Comparison of ENCODE assay signal across 10 mouse cellular contexts in the genomic region with DNA sequence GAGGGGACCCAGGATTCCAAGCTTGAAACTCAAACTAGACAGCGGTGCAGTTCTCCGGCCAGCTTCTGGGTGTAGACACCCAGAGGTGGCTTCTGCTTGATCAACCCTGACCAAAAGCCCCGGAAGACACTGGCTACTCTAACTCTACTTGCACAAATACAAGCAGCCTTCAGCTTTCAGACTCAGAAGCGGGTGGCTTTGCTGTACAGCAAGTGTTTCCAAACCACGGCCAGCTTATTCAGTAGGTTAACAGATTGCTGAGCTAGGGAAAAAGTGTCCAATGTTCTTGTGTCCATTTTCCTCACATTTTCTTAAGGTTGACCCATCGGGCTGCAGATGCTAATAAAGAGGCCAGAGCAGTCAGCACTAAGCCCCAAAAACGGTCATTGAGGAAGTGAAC. TPM values are rescaled to one million over a fixed set of nuclear protein-coding genes. Genes with fewer than 3 reads are reported as not detected.
DNase-seq lines count a peak whose midpoint lies in the region; ATAC-seq and TF ChIP-seq lines count a peak whose summit lies in the region.
"Had no signal": no experiment of that assay in that cellular context is flagged by ENCODE, and none has a peak within 500 bp of the region (broad histone marks: within the 10 kb centered on the region; RNA-seq: fewer than 3 reads in every experiment).

No protein-coding gene starts in this region.

- ATAC-seq in kidney, embryonic 16.5 days (ENCODE audit: low FRiP score, low TSS enrichment): no peak
- no peak for ATAC-seq in embryonic facial prominence, embryonic 12.5 days (ENCODE audit: insufficient number of reproducible peaks, insufficient read depth, low FRiP score, low TSS enrichment)
- ATAC-seq in hindbrain, embryonic 15.5 days (ENCODE audit: low FRiP score, low read depth): no peak
- ATAC-seq in midbrain, postnatal 0 days (ENCODE audit: low FRiP score): no peak

- peaks cover 86% of the 10 kb centered on the region for H3K27me3 ChIP-seq in kidney, embryonic 16.5 days (ENCODE audit: insufficient read depth, low read length)
- H3K27me3 ChIP-seq in embryonic facial prominence, embryonic 12.5 days: peaks cover 80% of the 10 kb centered on the region
- H3K27me3 ChIP-seq in hindbrain, embryonic 15.5 days: peaks cover 6% of the 10 kb centered on the region; the same call in 1 of the 2 replicates
- peaks cover 23% of the 10 kb centered on the region for H3K27me3 ChIP-seq in midbrain, postnatal 0 days (ENCODE audit: insufficient read depth, low read length)

- no peak for DNase-seq in kidney, postnatal 36 days
- no peak for DNase-seq in midbrain, postnatal 0 days (ENCODE audit: low spot score)
- DNase-seq in urinary bladder, postnatal 36 days (ENCODE audit: low spot score in 2 of 2): no peak
- DNase-seq in frontal cortex, postnatal 36 days (ENCODE audit: low spot score in 2 of 2): no peak
- no peak for DNase-seq in spleen, adult 18-20 months

- H3K9me3 ChIP-seq in kidney, embryonic 16.5 days (ENCODE audit: low read length): no peaks in the 10 kb centered on the region
- no peaks in the 10 kb centered on the region for H3K9me3 ChIP-seq in embryonic facial prominence, embryonic 12.5 days
- H3K9me3 ChIP-seq in hindbrain, embryonic 15.5 days: no peaks in the 10 kb centered on the region
- no peaks in the 10 kb centered on the region for H3K9me3 ChIP-seq in midbrain, postnatal 0 days (ENCODE audit: low read length)
- H3K9me3 ChIP-seq: G1E had no signal

- peak overlapping the region; percentile 77 for H3K4me2 ChIP-seq in kidney, embryonic 16.5 days (replicated peaks; ENCODE audit: low read depth, low read length)
- H3K4me2 ChIP-seq in embryonic facial prominence, embryonic 12.5 days (replicated peaks): peak overlapping the region; percentile 93
- H3K4me2 ChIP-seq in hindbrain, embryonic 15.5 days: peak overlapping the region; percentile 91
- peak overlapping the region; percentile 85 for H3K4me2 ChIP-seq in midbrain, postnatal 0 days (ENCODE audit: low read depth, low read length, poor library complexity, severe bottlenecking)

- H3K4me3 ChIP-seq in kidney, embryonic 16.5 days (ENCODE audit: low read length): peak overlapping the region; percentile 52
- H3K4me3 ChIP-seq in embryonic facial prominence, embryonic 12.5 days: peak overlapping the region; percentile 47
- peak overlapping the region; percentile 54 for H3K4me3 ChIP-seq in hindbrain, embryonic 15.5 days
- H3K4me3 ChIP-seq in midbrain, postnatal 0 days (ENCODE audit: low read depth, low read length): peak overlapping the region; percentile 49

- H3K9ac ChIP-seq in kidney, embryonic 16.5 days (replicated peaks; ENCODE audit: low read length): peak overlapping the region; percentile 65
- peak overlapping the region; percentile 65; the same call in 1 of the 2 replicates for H3K9ac ChIP-seq in embryonic facial prominence, embryonic 12.5 days
- peak overlapping the region; percentile 82 for H3K9ac ChIP-seq in hindbrain, embryonic 15.5 days
- H3K9ac ChIP-seq in midbrain, postnatal 0 days (replicated peaks; ENCODE audit: low read length, poor library complexity, severe bottlenecking): peak overlapping the region; percentile 76

- H3K36me3 ChIP-seq in kidney, embryonic 16.5 days (ENCODE audit: insufficient read depth, low read length): no peaks in the 10 kb centered on the region
- H3K36me3 ChIP-seq in embryonic facial prominence, embryonic 12.5 days: no peaks in the 10 kb centered on the region
- no peaks in the 10 kb centered on the region for H3K36me3 ChIP-seq in hindbrain, embryonic 15.5 days
- H3K36me3 ChIP-seq in midbrain, postnatal 0 days (ENCODE audit: insufficient read depth, low read length): no peaks in the 10 kb centered on the region
- H3K36me3 ChIP-seq: G1E had no signal

- peaks cover 21% of the 10 kb centered on the region for H3K4me1 ChIP-seq in kidney, embryonic 16.5 days (ENCODE audit: insufficient read depth, low read length)
- no peaks in the 10 kb centered on the region for H3K4me1 ChIP-seq in embryonic facial prominence, embryonic 12.5 days
- H3K4me1 ChIP-seq in hindbrain, embryonic 15.5 days (replicated peaks): peaks cover 46% of the 10 kb centered on the region
- H3K4me1 ChIP-seq in midbrain, postnatal 0 days (ENCODE audit: insufficient read depth, low read length): peaks cover 6% of the 10 kb centered on the region

- no peak overlapping the region for H3K27ac ChIP-seq in kidney, embryonic 16.5 days (ENCODE audit: low read length)
- H3K27ac ChIP-seq in embryonic facial prominence, embryonic 12.5 days: no peak overlapping the region
- H3K27ac ChIP-seq in hindbrain, embryonic 15.5 days (replicated peaks): peak overlapping the region; percentile 89
- H3K27ac ChIP-seq in midbrain, postnatal 0 days (ENCODE audit: low read depth, low read length): peak overlapping the region; percentile 57; the same call in 1 of the 2 replicates

- WGBS in kidney, embryonic 16.5 days: 16% methylated on average over 7 of the region's 7 CpGs
- 21% methylated on average over 7 of the region's 7 CpGs for WGBS in embryonic facial prominence, embryonic 12.5 days
- WGBS in hindbrain, embryonic 15.5 days: 5% methylated on average over 7 of the region's 7 CpGs
- 10% methylated on average over 7 of the region's 7 CpGs for WGBS in midbrain, postnatal 0 days

- no peak for TF ChIP-seq CTCF in midbrain, postnatal 0 days (IDR thresholded peaks at IDR 0.05)

RNA-seq across cellular contexts. Expression of a gene that starts 9.6 kb away (rescaled TPM):
- not detected in 2 replicates for polyA plus RNA-seq in kidney, embryonic 16.5 days (2015; fragmentation: Nextera tagmentation; extraction: Ambion mirVana)
- polyA plus RNA-seq in embryonic facial prominence, embryonic 12.5 days (2016; fragmentation: Nextera tagmentation; extraction: Ambion mirVana): 0.47 and 0.59 TPM in 2 replicates
- polyA plus RNA-seq in hindbrain, embryonic 15.5 days (2015; fragmentation: Nextera tagmentation; extraction: Ambion mirVana): 5.5 and 9.5 TPM in 2 replicates
- total RNA-seq in midbrain, postnatal 0 days (2014; rRNA removed): 0.16 and 0.47 TPM in 2 replicates
- polyA plus RNA-seq in midbrain, postnatal 0 days (2015; fragmentation: Nextera tagmentation; extraction: Ambion mirVana): 0.10 TPM in 1 of 2 replicates, not detected in the other
- total RNA-seq: liver, adult 2 months had no signal
- polyA plus RNA-seq: G1E; liver, adult 2 months had no signal

RNA-seq across cellular contexts. Expression of a gene that starts 22.1 kb away (rescaled TPM):
- 57.7 and 58.8 TPM in 2 replicates for polyA plus RNA-seq in kidney, embryonic 16.5 days (2015; fragmentation: Nextera tagmentation; extraction: Ambion mirVana)
- 73.8 and 82.9 TPM in 2 replicates for polyA plus RNA-seq in embryonic facial prominence, embryonic 12.5 days (2016; fragmentation: Nextera tagmentation; extraction: Ambion mirVana)
- 53.3 and 56.6 TPM in 2 replicates for polyA plus RNA-seq in hindbrain, embryonic 15.5 days (2015; fragmentation: Nextera tagmentation; extraction: Ambion mirVana)
- total RNA-seq in midbrain, postnatal 0 days (2014; rRNA removed): 66.9 and 70.1 TPM in 2 replicates
- polyA plus RNA-seq in midbrain, postnatal 0 days (2015; fragmentation: Nextera tagmentation; extraction: Ambion mirVana): 61.6 and 65.2 TPM in 2 replicates

RNA-seq across cellular contexts. Expression of a gene that starts 22.3 kb away (rescaled TPM):
- 38.0 and 40.6 TPM in 2 replicates for polyA plus RNA-seq in kidney, embryonic 16.5 days (2015; fragmentation: Nextera tagmentation; extraction: Ambion mirVana)
- 37.9 and 39.6 TPM in 2 replicates for polyA plus RNA-seq in embryonic facial prominence, embryonic 12.5 days (2016; fragmentation: Nextera tagmentation; extraction: Ambion mirVana)
- 48.1 and 56.8 TPM in 2 replicates for polyA plus RNA-seq in hindbrain, embryonic 15.5 days (2015; fragmentation: Nextera tagmentation; extraction: Ambion mirVana)
- total RNA-seq in midbrain, postnatal 0 days (2014; rRNA removed): 33.6 and 42.5 TPM in 2 replicates
- 63.5 and 68.5 TPM in 2 replicates for polyA plus RNA-seq in midbrain, postnatal 0 days (2015; fragmentation: Nextera tagmentation; extraction: Ambion mirVana)

RNA-seq across cellular contexts. Expression of a gene that starts 23.8 kb away (rescaled TPM):
- polyA plus RNA-seq in kidney, embryonic 16.5 days (2015; fragmentation: Nextera tagmentation; extraction: Ambion mirVana): 0.99 and 1.9 TPM in 2 replicates
- polyA plus RNA-seq in embryonic facial prominence, embryonic 12.5 days (2016; fragmentation: Nextera tagmentation; extraction: Ambion mirVana): 2.6 and 2.7 TPM in 2 replicates
- polyA plus RNA-seq in hindbrain, embryonic 15.5 days (2015; fragmentation: Nextera tagmentation; extraction: Ambion mirVana): 279 and 296 TPM in 2 replicates
- 404 and 435 TPM in 2 replicates for total RNA-seq in midbrain, postnatal 0 days (2014; rRNA removed)
- 595 and 645 TPM in 2 replicates for polyA plus RNA-seq in midbrain, postnatal 0 days (2015; fragmentation: Nextera tagmentation; extraction: Ambion mirVana)
- total RNA-seq: G1E; liver, adult 2 months had no signal
- polyA plus RNA-seq: G1E had no signal

RNA-seq across cellular contexts. Expression of a gene that starts 34.7 kb away (rescaled TPM):
- polyA plus RNA-seq in kidney, embryonic 16.5 days (2015; fragmentation: Nextera tagmentation; extraction: Ambion mirVana): 0.27 and 0.62 TPM in 2 replicates
- polyA plus RNA-seq in embryonic facial prominence, embryonic 12.5 days (2016; fragmentation: Nextera tagmentation; extraction: Ambion mirVana): not detected in 2 replicates
- polyA plus RNA-seq in hindbrain, embryonic 15.5 days (2015; fragmentation: Nextera tagmentation; extraction: Ambion mirVana): not detected in 2 replicates
- total RNA-seq in midbrain, postnatal 0 days (2014; rRNA removed): not detected in 2 replicates
- not detected in 2 replicates for polyA plus RNA-seq in midbrain, postnatal 0 days (2015; fragmentation: Nextera tagmentation; extraction: Ambion mirVana)
- total RNA-seq: G1E; liver, adult 2 months had no signal
- polyA plus RNA-seq: G1E; liver, adult 2 months had no signal

Comparison
In these comparisons a context has a peak if more than half of its experiments do, and no peak if none do; other contexts are left out.
1. H3K27ac ChIP-seq: peak in hindbrain, embryonic 15.5 days (single experiment) and midbrain, postnatal 0 days (single experiment); none in kidney, embryonic 16.5 days (single experiment) and embryonic facial prominence, embryonic 12.5 days (single experiment).
2. Peak in every context shown above with its lines, with median percentiles within 50 percentile points of each other: H3K4me2 ChIP-seq, H3K4me3 ChIP-seq and H3K9ac ChIP-seq.